Mouse (Mus musculus): ENCODE measurements at regions not wholly inside any gene's neighbourhood (a gene's known extent, or its start where the extent isn't known, plus 50 kb on each side); places are given as distances from the start of the nearest gene placed in this dataset.

DNA sequence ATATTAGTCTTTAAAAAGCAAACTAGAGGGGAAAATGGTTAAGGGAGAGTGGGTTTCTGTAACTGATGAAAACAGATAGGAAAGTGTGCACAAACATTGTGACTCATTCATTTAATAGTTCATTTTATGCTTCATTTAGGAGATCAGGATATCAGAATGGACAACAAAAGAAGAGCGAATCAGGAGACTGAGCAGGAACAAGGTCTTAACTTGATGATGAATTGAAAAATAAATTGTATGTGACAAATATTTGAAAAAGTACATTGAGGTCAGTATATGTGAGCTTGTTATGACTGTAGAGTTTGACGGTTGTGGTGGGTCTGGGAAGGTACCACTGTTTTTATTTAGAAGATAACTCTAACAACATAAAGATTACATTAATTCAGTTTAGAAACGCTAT is 196.8 kb upstream of the Rbms1 start:
- H3K4me2 ChIP-seq (ENCODE audit: insufficient read depth, low read depth, poor library complexity, severe bottlenecking) = no peak overlapping the region
- in situ Hi-C loops (cut with MboI; ENCODE audit: low pct_ligation_motif_present, low pct_unique_long_range_greater_than_20kb, low sequenced_read_pairs) (no loop called here), dilution Hi-C loops (cut with MboI; ENCODE audit: extremely low pct_ligation_motif_present, extremely low pct_unique_long_range_greater_than_20kb, low sequenced_read_pairs) (no loop called here)
- TF ChIP-seq SIN3A (IDR thresholded peaks at IDR 0.05; ENCODE audit: low read length) (no peak), TBP (conservative IDR thresholded peaks at IDR 0.05; ENCODE audit: low read depth, low read length) (no peak), ZC3H11A (IDR thresholded peaks at IDR 0.05; ENCODE audit: low read depth, low read length) (no peak)
- H3K4me1 ChIP-seq (ENCODE audit: control insufficient read depth in 1 of 2, insufficient read depth in 2 of 2) = no peaks in the 10 kb centered on the region
- no peaks in the 10 kb centered on the region for H3K79me2 ChIP-seq (replicated peaks; ENCODE audit: control insufficient read depth, extremely low read depth, insufficient read depth, poor library complexity, severe bottlenecking)
- H3K27ac ChIP-seq (ENCODE audit: insufficient read depth, low read depth) = no peak overlapping the region
- H3K9ac ChIP-seq (ENCODE audit: insufficient read depth, low read depth) = no peak overlapping the region
- H3K36me3 ChIP-seq (replicated peaks in 1 of 2; ENCODE audit: control insufficient read depth in 1 of 2, insufficient read depth in 1 of 2, low read length in 1 of 2) = no peaks in the 10 kb centered on the region
- no peaks in the 10 kb centered on the region for H3K27me3 ChIP-seq (replicated peaks)
- no peak overlapping the region for H3K4me3 ChIP-seq (replicated peaks in 1 of 3; ENCODE audit: low read depth in 2 of 3, low read length in 2 of 3, poor library complexity in 1 of 3)
- H3K9me3 ChIP-seq (replicated peaks; ENCODE audit: low read length) = no peaks in the 10 kb centered on the region
- DNase-seq (ENCODE audit: extremely low read depth) = no peak

DNA sequence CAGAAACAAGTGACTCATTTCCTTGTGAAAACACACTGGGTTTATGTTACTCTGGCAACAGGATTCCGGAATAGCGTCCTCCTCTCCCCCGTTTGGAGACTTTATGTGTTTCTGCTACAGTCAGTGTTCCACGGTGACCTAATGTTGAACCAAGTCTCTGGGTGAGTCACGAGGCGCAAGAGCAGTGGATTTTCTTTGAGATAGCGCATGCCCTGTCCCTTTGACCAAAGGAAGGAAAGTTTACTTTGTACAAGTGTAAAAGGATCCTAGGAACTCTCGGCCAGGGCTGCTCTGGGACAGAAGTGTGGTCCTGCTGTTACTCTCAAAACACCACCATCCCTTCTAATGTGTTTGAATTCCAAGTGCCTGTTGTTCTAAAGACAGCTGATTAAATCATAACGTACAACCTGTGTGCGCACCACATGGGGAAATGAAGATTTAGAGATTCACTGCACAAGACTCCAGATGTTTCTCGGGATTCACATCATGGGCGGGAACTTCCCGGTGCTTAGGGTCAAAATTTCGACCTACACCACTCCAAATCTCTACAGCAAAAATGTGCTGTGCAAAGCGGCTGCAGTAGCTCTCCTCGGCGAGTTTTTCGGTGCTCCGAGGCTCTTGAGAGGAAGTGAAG is 176.1 kb upstream of the Rbms1 start:
- no peaks in the 10 kb centered on the region for H3K27me3 ChIP-seq (replicated peaks)
- H3K27ac ChIP-seq (ENCODE audit: insufficient read depth, low read depth) = no peak overlapping the region
- no peaks in the 10 kb centered on the region for H3K36me3 ChIP-seq (replicated peaks in 1 of 2; ENCODE audit: control insufficient read depth in 1 of 2, insufficient read depth in 1 of 2, low read length in 1 of 2)
- TF ChIP-seq USF2 (conservative IDR thresholded peaks at IDR 0.05; ENCODE audit: low read depth, low read length) (no peak), TBP (conservative IDR thresholded peaks at IDR 0.05; ENCODE audit: low read depth, low read length) (no peak), ZC3H11A (IDR thresholded peaks at IDR 0.05; ENCODE audit: low read depth, low read length) (no peak), CHD2 (IDR thresholded peaks at IDR 0.05; ENCODE audit: low read length) (no peak), PAX5 (IDR thresholded peaks at IDR 0.05; ENCODE audit: low read length) (no peak), ELF1 (IDR thresholded peaks at IDR 0.05; ENCODE audit: low read depth, low read length) (no peak), ZNF384 (IDR thresholded peaks at IDR 0.05; ENCODE audit: low read depth, low read length) (no peak), POLR2AphosphoS2 (IDR thresholded peaks at IDR 0.05; ENCODE audit: low read depth, low read length) (no peak), RCOR1 (conservative IDR thresholded peaks at IDR 0.05; ENCODE audit: low read depth, low read length) (no peak), JUN (IDR thresholded peaks at IDR 0.05; ENCODE audit: insufficient read depth, low read depth, low read length) (no peak), IRF4 (IDR thresholded peaks at IDR 0.05; ENCODE audit: low read depth, low read length) (no peak), MAFK (IDR thresholded peaks at IDR 0.05; ENCODE audit: insufficient replicate concordance, low read length) (no peak), BHLHE40 (IDR thresholded peaks at IDR 0.05; ENCODE audit: low read depth, low read length) (no peak), MYC (IDR thresholded peaks at IDR 0.05; ENCODE audit: low read depth, low read length) (no peak), EP300 (IDR thresholded peaks at IDR 0.05; ENCODE audit: low read length) (no peak), RAD21 (IDR thresholded peaks at IDR 0.05; ENCODE audit: low read depth, low read length) (no peak), ZKSCAN1 (IDR thresholded peaks at IDR 0.05; ENCODE audit: borderline replicate concordance, low read depth, low read length) (no peak), USF1 (IDR thresholded peaks at IDR 0.05; ENCODE audit: low read depth, low read length) (no peak), SMC3 (IDR thresholded peaks at IDR 0.05; ENCODE audit: low read depth, low read length) (no peak)
- in situ Hi-C loops (cut with MboI; ENCODE audit: low pct_ligation_motif_present, low pct_unique_long_range_greater_than_20kb, low sequenced_read_pairs) (no loop called here), dilution Hi-C loops (cut with MboI; ENCODE audit: extremely low pct_ligation_motif_present, extremely low pct_unique_long_range_greater_than_20kb, low sequenced_read_pairs) (no loop called here)
- no peaks in the 10 kb centered on the region for H3K79me2 ChIP-seq (replicated peaks; ENCODE audit: control insufficient read depth, extremely low read depth, insufficient read depth, poor library complexity, severe bottlenecking)
- H3K9me3 ChIP-seq (replicated peaks; ENCODE audit: low read length) = no peaks in the 10 kb centered on the region
- H3K4me3 ChIP-seq (replicated peaks in 1 of 3; ENCODE audit: low read depth in 2 of 3, low read length in 2 of 3, poor library complexity in 1 of 3) = no peak overlapping the region
- H3K4me1 ChIP-seq (ENCODE audit: control insufficient read depth in 1 of 2, insufficient read depth in 2 of 2) = peaks cover 0 to 10% of the 10 kb centered on the region in 2 experiments; a peak in 1 of 4 replicates
- H3K9ac ChIP-seq (ENCODE audit: insufficient read depth, low read depth) = no peak overlapping the region
- DNase-seq (ENCODE audit: extremely low read depth) = no peak
- H3K4me2 ChIP-seq (ENCODE audit: insufficient read depth, low read depth, poor library complexity, severe bottlenecking) = no peak overlapping the region
